Mouse (Mus musculus) right cerebral cortex, postnatal 14 days (tissue): Measurements from ENCODE around the gene Aox4.

Experiments used
- DNase-seq: peaks from one replicate; pipeline ENCODE4 v3.0.0; 2022

The Aox4 gene

GRCm38 (mm10) chr1:58210203-58210602, at the start of gene Aox4:
TSS of gene Aox4 (plus strand) at chr1:58210397.
- DNase-seq: peak; percentile 46

- no peak for DNase-seq
These were observed 40.3 kb upstream of the Aox4 start for GRCm38 (mm10) chr1:58169893-58170292.

GRCm38 (mm10) chr1:58188514-58189175, 21.6 kb upstream of the Aox4 start:
- no peak for DNase-seq

GRCm38 (mm10) chr1:58194317-58194716, 15.9 kb upstream of the Aox4 start:
- DNase-seq: no peak

GRCm38 (mm10) chr1:58194988-58195387, 15.2 kb upstream of the Aox4 start:
- DNase-seq: no peak

GRCm38 (mm10) chr1:58195541-58195940, 14.7 kb upstream of the Aox4 start:
- no peak for DNase-seq

- DNase-seq: no peak
These were observed 13.2 kb upstream of the Aox4 start for GRCm38 (mm10) chr1:58197023-58197422.

GRCm38 (mm10) chr1:58198386-58198785, 11.8 kb upstream of the Aox4 start:
- no peak for DNase-seq

- DNase-seq: no peak
These were observed 2.6 kb downstream of the Aox4 start for GRCm38 (mm10) chr1:58212805-58213204.

GRCm38 (mm10) chr1:58213838-58214237, 3.6 kb downstream of the Aox4 start:
- DNase-seq: no peak

- no peak for DNase-seq
These were observed 5.2 kb downstream of the Aox4 start for GRCm38 (mm10) chr1:58215353-58215752.

- DNase-seq: no peak
These were observed 5.8 kb downstream of the Aox4 start for GRCm38 (mm10) chr1:58215956-58216532.

GRCm38 (mm10) chr1:58221070-58221469, 10.9 kb downstream of the Aox4 start:
- no peak for DNase-seq

- peak; percentile 41 for DNase-seq
These were observed 11.7 kb downstream of the Aox4 start for GRCm38 (mm10) chr1:58221879-58222278.

GRCm38 (mm10) chr1:58228086-58228485, 17.9 kb downstream of the Aox4 start:
- DNase-seq: no peak

- DNase-seq: no peak
These were observed 18.7 kb downstream of the Aox4 start for GRCm38 (mm10) chr1:58228916-58229315.

GRCm38 (mm10) chr1:58229774-58230173, 19.6 kb downstream of the Aox4 start:
- DNase-seq: no peak

- DNase-seq: no peak
These were observed 20.3 kb downstream of the Aox4 start for GRCm38 (mm10) chr1:58230542-58230941.

- no peak for DNase-seq
These were observed 25.2 kb downstream of the Aox4 start for GRCm38 (mm10) chr1:58235405-58235804.

- no peak for DNase-seq
These were observed 27.5 kb downstream of the Aox4 start for GRCm38 (mm10) chr1:58237527-58238299.

- no peak for DNase-seq
These were observed 28.2 kb downstream of the Aox4 start for GRCm38 (mm10) chr1:58238440-58238839.

GRCm38 (mm10) chr1:58238961-58239360, 28.8 kb downstream of the Aox4 start:
- DNase-seq: no peak

GRCm38 (mm10) chr1:58240347-58240746, 30.1 kb downstream of the Aox4 start:
- DNase-seq: no peak

GRCm38 (mm10) chr1:58244487-58244886, 34.3 kb downstream of the Aox4 start:
- DNase-seq: no peak
